Mouse (Mus musculus): Measurements from ENCODE around the gene Ranbp3.

DNA sequence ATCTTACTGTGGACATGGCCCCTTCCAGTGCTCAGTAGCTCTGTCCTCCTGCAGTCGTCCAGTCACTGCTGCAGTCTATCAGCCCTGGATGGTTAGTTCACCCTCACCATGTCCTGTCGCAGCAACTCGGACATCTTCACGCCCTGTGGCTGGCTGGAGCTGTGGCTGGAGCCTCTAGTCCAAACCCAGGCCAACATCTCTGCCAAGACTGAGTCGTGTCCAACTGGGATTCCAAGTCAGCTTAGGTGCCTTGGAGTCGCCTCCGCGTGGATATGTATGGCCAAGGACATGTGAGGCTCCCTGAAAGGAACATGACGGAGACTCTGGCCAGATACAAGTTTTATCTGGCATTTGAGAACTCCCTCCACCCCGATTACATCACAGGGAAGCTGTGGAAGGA, 65.1 kb downstream of the Ranbp3 start:
- no peak for TF ChIP-seq CTCF (conservative IDR thresholded peaks at IDR 0.05; ENCODE audit: low read length)
- TF ChIP-seq NANOG (IDR thresholded peaks at IDR 0.05; ENCODE audit: borderline replicate concordance, low read length): no peak
- no peak for TF ChIP-seq POU5F1 (IDR thresholded peaks at IDR 0.05; ENCODE audit: borderline replicate concordance, low read length)
